Mouse (Mus musculus) C2C12 (cell line): Measurements from ENCODE around the gene Itgav. TPM values are rescaled to one million over a fixed set of nuclear protein-coding genes. Genes with fewer than 3 reads are reported as not detected.
A peak's percentile ranks its signal among the peaks of the same experiment; 100 is the strongest.

Experiments used
- H3K27me3 ChIP-seq: one replicate; pipeline ENCODE4 v1.6.1; 2011; ENCODE audit not compliant: control insufficient read depth, insufficient read depth, insufficient read length
- H3K36me3 ChIP-seq: one replicate; pipeline ENCODE4 v1.6.1; 2011; ENCODE audit not compliant: control insufficient read depth, insufficient read depth
- H3K4me3 ChIP-seq: one replicate; pipeline ENCODE4 v1.5.1; 2011; ENCODE audit warnings: mild to moderate bottlenecking, control low read depth; ENCODE audit not compliant: poor library complexity, insufficient read depth, severe bottlenecking
- H3K79me2 ChIP-seq: one replicate; pipeline ENCODE4 v1.6.1; 2011; ENCODE audit not compliant: control insufficient read depth, insufficient read depth
- H3K79me3 ChIP-seq: one replicate; pipeline ENCODE4 v1.6.1; 2011; ENCODE audit warnings: low read depth, control low read depth
- H3ac ChIP-seq: one replicate; pipeline ENCODE3; 2011; ENCODE audit warnings: low read depth; ENCODE audit not compliant: control insufficient read depth, insufficient read length
- CEBPB ChIP-seq: IDR thresholded peaks from one replicate; pipeline ENCODE4 v1.6.1; 2011; ENCODE audit warnings: low read depth, mild to moderate bottlenecking, control low read depth, moderate library complexity
- CTCF ChIP-seq: IDR thresholded peaks from one replicate; pipeline ENCODE4 v1.5.1; 2011; ENCODE audit not compliant: control insufficient read depth, insufficient read depth, insufficient read length
- FOSL1 ChIP-seq: IDR thresholded peaks from one replicate; pipeline ENCODE4 v1.8.0; 2011; ENCODE audit warnings: mild to moderate bottlenecking, low read length; ENCODE audit not compliant: poor library complexity, insufficient read depth, severe bottlenecking
- MAX ChIP-seq: IDR thresholded peaks from one replicate; pipeline ENCODE4 v1.6.1; 2011; ENCODE audit warnings: mild to moderate bottlenecking, control low read depth
- MYOD1 ChIP-seq: IDR thresholded peaks from one replicate; pipeline ENCODE4 v1.6.1; 2011; ENCODE audit warnings: low read depth; ENCODE audit not compliant: control insufficient read depth, insufficient read length
- MYOG ChIP-seq: IDR thresholded peaks from one replicate; pipeline ENCODE4 v1.6.1; 2011; ENCODE audit not compliant: control insufficient read depth, insufficient read length; ENCODE audit errors: extremely low read depth
- USF1 ChIP-seq: IDR thresholded peaks from one replicate; pipeline ENCODE4 v1.6.1; 2011; ENCODE audit warnings: low read depth, mild to moderate bottlenecking, control low read depth, moderate library complexity
- polyA plus RNA-seq: library from polyadenylated mRNA; unstranded; fragments of >200 nt; fragmentation: generic; extraction: Trizol; gene quantifications from one replicate; pipeline ENCODE4 v1.2.1, GENCODE M21; 2012; ENCODE audit warnings: missing spikeins

Itgav gene
- polyA plus RNA-seq, 1 experiment = 32.1 TPM

- peak overlapping the region; percentile 36 for H3K4me3 ChIP-seq
Measured at GRCm38 (mm10) chr2:83813273-83813892, 89.2 kb downstream of the Itgav start.

DNA sequence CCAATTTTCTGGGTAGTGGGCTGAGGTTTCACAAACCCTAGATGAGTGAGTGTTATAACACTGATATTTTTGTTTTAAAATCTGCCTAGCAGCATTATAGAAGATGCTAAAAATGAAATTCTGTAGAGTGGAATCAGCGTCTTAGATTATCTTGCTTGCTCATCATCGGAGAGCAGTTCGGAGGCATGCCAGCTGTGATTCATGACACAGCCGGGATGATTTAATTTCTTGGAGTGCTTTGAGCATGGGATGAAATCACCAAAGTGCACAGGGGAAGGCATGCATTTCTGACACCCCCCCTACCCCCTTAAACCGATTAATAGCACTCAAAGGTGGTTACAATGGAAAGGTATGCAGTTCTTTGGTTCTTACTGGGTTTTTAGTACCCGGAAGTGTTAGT, 89.8 kb downstream of the Itgav start:
- Histone ChIP-seq H3ac (no peak overlapping the region), H3K79me3 (no peaks in the 10 kb centered on the region), H3K4me3 (peak overlapping the region; percentile 18), H3K27me3 (no peaks in the 10 kb centered on the region), H3K36me3 (no peaks in the 10 kb centered on the region), H3K79me2 (no peaks in the 10 kb centered on the region)
- TF ChIP-seq MYOG (no peak), MYOD1 (no peak), FOSL1 (no peak), USF1 (no peak), CTCF (no peak), CEBPB (no peak)

More at GRCm38 (mm10) chr2:83813273-83813892, 89.2 kb downstream of the Itgav start:
- TF ChIP-seq CTCF = no peak
- no peak for TF ChIP-seq USF1
- no peak for TF ChIP-seq MYOG
- TF ChIP-seq MYOD1 = no peak
- no peak for TF ChIP-seq FOSL1
- no peak for TF ChIP-seq CEBPB
- Histone ChIP-seq H3K79me2 (no peaks in the 10 kb centered on the region), H3ac (no peak overlapping the region), H3K36me3 (no peaks in the 10 kb centered on the region), H3K27me3 (no peaks in the 10 kb centered on the region), H3K79me3 (no peaks in the 10 kb centered on the region)

GRCm38 (mm10) chr2:83816147-83816546, 92.0 kb downstream of the Itgav start:
- Histone ChIP-seq H3K79me3 (no peaks in the 10 kb centered on the region), H3K79me2 (no peaks in the 10 kb centered on the region), H3K4me3 (no peak overlapping the region), H3K36me3 (no peaks in the 10 kb centered on the region), H3ac (no peak overlapping the region), H3K27me3 (no peaks in the 10 kb centered on the region)
- no peak for TF ChIP-seq USF1
- no peak for TF ChIP-seq CEBPB
- no peak for TF ChIP-seq MYOG
- no peak for TF ChIP-seq CTCF
- no peak for TF ChIP-seq FOSL1
- no peak for TF ChIP-seq MAX
- no peak for TF ChIP-seq MYOD1

- Histone ChIP-seq H3K79me3 (no peaks in the 10 kb centered on the region), H3K4me3 (no peak overlapping the region), H3ac (no peak overlapping the region), H3K27me3 (no peaks in the 10 kb centered on the region), H3K79me2 (no peaks in the 10 kb centered on the region), H3K36me3 (no peaks in the 10 kb centered on the region)
- no peak for TF ChIP-seq MYOD1
- no peak for TF ChIP-seq MAX
- no peak for TF ChIP-seq USF1
- TF ChIP-seq CEBPB = no peak
- no peak for TF ChIP-seq CTCF
- no peak for TF ChIP-seq MYOG
- no peak for TF ChIP-seq FOSL1
Measured at GRCm38 (mm10) chr2:83825161-83825560, 101.0 kb downstream of the Itgav start.

DNA sequence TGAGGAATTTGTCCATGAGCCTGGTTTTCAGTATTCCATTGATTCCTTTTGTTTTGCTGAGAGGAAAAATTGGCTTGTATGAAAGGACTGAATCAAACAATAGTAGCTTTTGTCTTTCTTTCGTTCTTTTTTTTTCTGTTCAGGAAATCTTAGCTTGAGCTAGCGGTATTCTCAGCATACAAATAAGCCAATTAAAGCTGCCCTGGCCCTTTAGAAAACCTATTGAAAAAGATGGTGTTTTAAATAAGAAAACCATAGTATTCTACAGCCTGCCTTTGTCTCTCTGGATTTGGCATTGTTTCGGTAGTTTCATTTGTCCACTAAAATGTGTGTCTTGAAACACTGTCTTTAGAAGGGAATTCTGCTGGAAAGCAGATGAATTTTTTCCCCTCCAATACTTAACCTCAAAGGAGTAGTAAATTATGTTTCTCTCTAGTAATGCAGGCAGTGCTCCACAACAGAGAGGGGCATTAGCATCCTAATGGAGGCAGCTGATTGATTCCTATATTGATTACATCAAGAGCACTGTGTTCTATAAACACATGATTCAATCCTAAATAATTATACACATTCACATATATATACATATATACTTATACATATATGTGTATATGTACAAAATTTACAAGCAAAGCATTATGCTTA, 104.8 kb downstream of the Itgav start:
- Histone ChIP-seq H3K36me3 (no peaks in the 10 kb centered on the region), H3ac (no peak overlapping the region), H3K27me3 (no peaks in the 10 kb centered on the region), H3K79me3 (no peaks in the 10 kb centered on the region), H3K79me2 (no peaks in the 10 kb centered on the region), H3K4me3 (no peak overlapping the region)
- TF ChIP-seq MYOG (no peak), CEBPB (no peak), MAX (no peak), CTCF (no peak), MYOD1 (no peak)

- H3ac ChIP-seq = no peak overlapping the region
- no peaks in the 10 kb centered on the region for H3K79me2 ChIP-seq
- no peak overlapping the region for H3K4me3 ChIP-seq
- H3K79me3 ChIP-seq = no peaks in the 10 kb centered on the region
- no peak for TF ChIP-seq CEBPB
- no peaks in the 10 kb centered on the region for H3K36me3 ChIP-seq
- H3K27me3 ChIP-seq = no peaks in the 10 kb centered on the region
Measured at GRCm38 (mm10) chr2:83832903-83833302, 108.7 kb downstream of the Itgav start.
